Mouse (Mus musculus): ENCODE results near the gene Prr5l. TPM values are rescaled to one million over a fixed set of nuclear protein-coding genes. Genes with fewer than 3 reads are reported as not detected.

The Prr5l gene
- polyA plus RNA-seq, 1 experiment from 2014 or later = 8.7 TPM

DNA sequence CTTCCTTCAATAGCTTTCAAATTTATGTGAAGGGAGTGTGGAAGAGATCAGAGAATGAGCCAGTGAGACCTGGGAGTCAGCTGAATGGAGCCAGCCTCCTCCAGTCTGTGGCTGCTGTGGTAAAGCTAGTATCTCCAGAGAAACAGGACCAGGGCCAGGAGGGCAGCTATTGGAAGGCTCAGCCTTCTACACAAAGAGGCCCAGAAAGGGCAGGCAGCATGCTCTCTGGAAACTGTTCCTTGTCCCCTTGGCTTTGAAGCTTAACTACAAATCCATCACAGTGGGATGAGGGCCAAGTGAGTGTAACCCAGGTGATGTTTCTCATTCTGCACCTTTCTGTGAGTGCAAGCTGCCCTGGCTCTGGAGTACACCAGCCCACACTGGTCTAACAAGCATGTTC lies 155.0 kb downstream of the Prr5l start:
- Histone ChIP-seq H3K4me1 (peaks cover 13% of the 10 kb centered on the region), H3K4me3 (no peak overlapping the region), H3K4me2 (no peak overlapping the region), H3K36me3 (ENCODE audit: poor library complexity, severe bottlenecking) (no peaks in the 10 kb centered on the region; the same call in 1 of the 2 replicates), H3K9me3 (replicated peaks) (no peaks in the 10 kb centered on the region), H3K27me3 (no peaks in the 10 kb centered on the region), H3K9ac (no peak overlapping the region), H3K27ac (no peak overlapping the region)
- ATAC-seq = no peak

DNA sequence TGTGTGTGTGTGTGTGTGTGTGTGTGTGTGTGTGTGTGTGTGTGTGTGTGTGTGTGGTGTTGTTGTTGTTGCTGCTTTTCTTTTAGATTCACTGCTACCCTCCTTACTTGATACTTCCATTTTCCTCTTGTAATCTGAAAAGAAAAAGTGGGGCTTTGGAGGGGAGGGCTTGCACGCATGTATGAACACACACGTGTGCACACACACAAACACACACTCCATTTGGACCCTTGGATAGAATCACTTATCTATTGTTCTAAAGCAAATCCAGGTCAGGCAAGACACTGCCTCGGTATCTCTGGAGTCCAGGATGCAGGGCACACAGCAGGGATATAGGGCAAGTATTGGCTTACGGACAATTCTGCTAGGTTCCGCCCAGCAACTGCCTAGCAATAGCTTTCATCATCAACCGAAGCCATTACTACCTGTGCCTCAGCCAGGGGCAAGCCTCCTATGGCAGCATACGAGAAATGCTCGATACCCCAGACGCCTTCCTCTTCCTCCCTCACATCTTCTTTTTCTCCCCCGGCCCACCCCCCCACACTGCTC lies 159.4 kb downstream of the Prr5l start:
- Histone ChIP-seq H3K27ac (peak overlapping the region; percentile 77), H3K27me3 (no peaks in the 10 kb centered on the region)
- peak; percentile 31; the same call in 1 of the 2 replicates for ATAC-seq

GRCm38 (mm10) chr2:101722370-101723332 lies 160.2 kb downstream of the Prr5l start:
- Histone ChIP-seq H3K27ac (peak overlapping the region; percentile 77), H3K4me3 (no peak overlapping the region), H3K27me3 (no peaks in the 10 kb centered on the region), H3K36me3 (ENCODE audit: poor library complexity, severe bottlenecking) (0 out of 2 replicates have a peak, but pooled peaks cover 4% of the 10 kb centered on the region), H3K4me1 (peaks cover 21% of the 10 kb centered on the region), H3K9me3 (replicated peaks) (no peaks in the 10 kb centered on the region), H3K4me2 (no peak overlapping the region), H3K9ac (no peak overlapping the region)
- peak; percentile 74 for ATAC-seq
- 18% methylated on average over 8 of the region's 8 CpGs for WGBS

More for the DNA sequence above, 159.4 kb downstream of the Prr5l start:
- peaks cover 4% of the 10 kb centered on the region; the same call in 1 of the 2 replicates for H3K36me3 ChIP-seq (ENCODE audit: poor library complexity, severe bottlenecking)
- H3K4me2 ChIP-seq = no peak overlapping the region
- peaks cover 21% of the 10 kb centered on the region for H3K4me1 ChIP-seq
- no peak overlapping the region for H3K4me3 ChIP-seq
- H3K9me3 ChIP-seq (replicated peaks) = no peaks in the 10 kb centered on the region
- WGBS = 44% methylated on average over 10 of the region's 10 CpGs
- no peak overlapping the region for H3K9ac ChIP-seq

DNA sequence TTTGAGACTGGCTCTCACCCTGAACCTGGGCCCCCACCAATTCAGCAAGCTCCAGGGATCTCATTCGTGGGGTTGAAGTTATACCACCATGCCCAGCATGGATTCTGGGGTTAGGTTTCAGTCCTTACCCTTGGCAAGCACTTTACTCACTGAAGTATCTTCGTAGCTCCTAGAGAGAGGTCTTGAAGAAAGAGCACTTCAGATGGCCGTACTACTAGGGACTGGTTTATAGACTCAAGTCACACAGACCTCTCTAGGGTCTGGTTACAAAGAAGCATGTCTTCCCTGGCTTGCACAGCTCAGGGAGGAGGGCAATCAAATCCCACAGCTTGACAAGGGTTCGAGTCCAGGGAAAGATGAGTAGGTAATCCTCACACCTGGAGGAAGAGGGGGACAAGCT lies 161.0 kb downstream of the Prr5l start:
- Histone ChIP-seq H3K4me1 (peaks cover 21% of the 10 kb centered on the region), H3K4me2 (no peak overlapping the region), H3K27ac (no peak overlapping the region), H3K27me3 (no peaks in the 10 kb centered on the region), H3K36me3 (ENCODE audit: poor library complexity, severe bottlenecking) (0 out of 2 replicates have a peak, but pooled peaks cover 4% of the 10 kb centered on the region), H3K9me3 (replicated peaks) (no peaks in the 10 kb centered on the region), H3K9ac (no peak overlapping the region), H3K4me3 (no peak overlapping the region)
- ATAC-seq = no peak
- 91% methylated on average over 4 of the region's 4 CpGs for WGBS

DNA sequence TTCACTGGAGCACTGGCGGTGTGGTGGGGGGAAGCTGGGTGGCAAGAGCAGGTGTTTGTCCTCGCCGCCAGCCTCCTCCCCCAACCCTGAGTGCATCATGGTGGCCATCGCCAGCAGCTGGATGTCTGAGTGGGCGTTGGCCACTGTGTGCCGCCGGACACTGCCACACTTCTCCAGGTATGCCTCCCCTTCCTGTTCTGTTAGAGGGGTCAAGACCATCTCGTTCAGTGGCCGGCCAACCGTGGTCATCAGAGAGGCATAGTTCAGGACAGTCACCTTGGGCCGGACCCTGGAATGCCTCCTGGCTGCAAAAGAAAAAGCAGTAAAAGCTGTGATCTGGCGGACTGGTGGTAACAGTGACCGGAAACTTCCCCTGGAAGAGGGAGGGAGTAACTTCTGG lies 165.7 kb downstream of the Prr5l start:
- WGBS = 96% methylated on average over 13 of the region's 13 CpGs

DNA sequence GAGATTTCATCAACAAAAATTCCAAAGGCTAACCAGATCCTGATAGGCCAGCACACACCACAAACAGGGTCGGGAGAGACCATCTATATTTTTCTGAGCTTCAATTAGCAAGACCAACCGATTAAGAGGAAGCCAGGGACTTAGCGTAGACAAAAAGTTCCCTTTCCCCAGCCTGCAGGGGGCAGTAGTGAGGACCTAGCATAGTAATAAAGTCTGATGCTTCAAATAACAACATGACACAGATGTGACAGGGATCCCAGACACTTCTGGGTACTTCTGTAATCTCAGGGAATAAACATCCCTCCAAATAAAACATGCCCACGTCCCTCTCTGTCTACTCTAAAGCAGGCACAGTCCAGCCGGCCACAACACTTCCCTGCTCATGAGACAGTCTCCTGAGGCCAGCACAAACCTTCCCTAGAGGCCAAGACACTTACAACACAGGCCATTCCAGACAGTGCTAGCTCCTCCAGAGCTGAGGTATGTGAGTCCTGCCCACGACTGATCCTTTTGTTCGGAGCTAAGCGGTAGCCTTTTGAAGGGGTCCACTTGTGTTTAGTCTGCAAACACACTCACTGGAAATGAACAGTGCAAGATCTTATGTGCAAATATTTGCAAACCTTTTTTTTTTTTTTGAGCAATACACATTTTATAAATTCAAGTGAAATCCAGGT lies 167.0 kb downstream of the Prr5l start:
- Histone ChIP-seq H3K9me3 (replicated peaks) (no peaks in the 10 kb centered on the region), H3K27me3 (no peaks in the 10 kb centered on the region), H3K4me3 (no peak overlapping the region), H3K4me1 (no peaks in the 10 kb centered on the region), H3K4me2 (no peak overlapping the region), H3K36me3 (ENCODE audit: poor library complexity, severe bottlenecking) (0 out of 2 replicates have a peak, but pooled peaks cover 4% of the 10 kb centered on the region), H3K9ac (no peak overlapping the region), H3K27ac (no peak overlapping the region)
- 76% methylated on average over 8 of the region's 8 CpGs for WGBS
- ATAC-seq = no peak

More for the DNA sequence above, 165.7 kb downstream of the Prr5l start:
- Histone ChIP-seq H3K27me3 (no peaks in the 10 kb centered on the region), H3K4me2 (no peak overlapping the region), H3K9ac (no peak overlapping the region), H3K27ac (no peak overlapping the region), H3K4me1 (peaks cover 2% of the 10 kb centered on the region), H3K4me3 (no peak overlapping the region), H3K9me3 (replicated peaks) (no peaks in the 10 kb centered on the region), H3K36me3 (ENCODE audit: poor library complexity, severe bottlenecking) (0 out of 2 replicates have a peak, but pooled peaks cover 8% of the 10 kb centered on the region)
- ATAC-seq = no peak

DNA sequence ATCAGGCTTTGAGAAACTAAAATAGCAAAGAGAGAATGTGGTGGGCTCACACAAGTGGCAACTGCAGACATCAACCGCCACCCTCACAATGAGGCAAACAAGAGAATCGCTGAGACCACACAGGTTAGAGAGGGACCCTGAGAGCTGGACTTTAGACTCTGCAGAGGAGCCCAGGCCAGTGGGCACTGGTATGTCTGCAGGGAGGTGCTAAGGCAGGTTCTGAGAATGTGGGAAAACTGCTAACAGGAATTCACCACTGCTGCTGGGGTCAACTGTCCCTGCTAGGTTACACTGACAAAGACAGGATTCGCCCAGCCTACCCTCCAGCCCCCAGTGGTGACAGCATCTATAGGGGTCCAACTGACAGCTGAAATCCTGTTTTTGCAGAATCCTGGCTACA lies 171.2 kb downstream of the Prr5l start:
- ATAC-seq = no peak
- Histone ChIP-seq H3K9ac (no peak overlapping the region), H3K4me3 (no peak overlapping the region), H3K4me1 (peaks cover 5% of the 10 kb centered on the region; the same call in 1 of the 2 replicates), H3K9me3 (replicated peaks) (no peaks in the 10 kb centered on the region), H3K27me3 (no peaks in the 10 kb centered on the region), H3K36me3 (ENCODE audit: poor library complexity, severe bottlenecking) (0 out of 2 replicates have a peak, but pooled peaks cover 3% of the 10 kb centered on the region), H3K4me2 (no peak overlapping the region), H3K27ac (no peak overlapping the region)
- 91% methylated on average over 3 of the region's 3 CpGs for WGBS

DNA sequence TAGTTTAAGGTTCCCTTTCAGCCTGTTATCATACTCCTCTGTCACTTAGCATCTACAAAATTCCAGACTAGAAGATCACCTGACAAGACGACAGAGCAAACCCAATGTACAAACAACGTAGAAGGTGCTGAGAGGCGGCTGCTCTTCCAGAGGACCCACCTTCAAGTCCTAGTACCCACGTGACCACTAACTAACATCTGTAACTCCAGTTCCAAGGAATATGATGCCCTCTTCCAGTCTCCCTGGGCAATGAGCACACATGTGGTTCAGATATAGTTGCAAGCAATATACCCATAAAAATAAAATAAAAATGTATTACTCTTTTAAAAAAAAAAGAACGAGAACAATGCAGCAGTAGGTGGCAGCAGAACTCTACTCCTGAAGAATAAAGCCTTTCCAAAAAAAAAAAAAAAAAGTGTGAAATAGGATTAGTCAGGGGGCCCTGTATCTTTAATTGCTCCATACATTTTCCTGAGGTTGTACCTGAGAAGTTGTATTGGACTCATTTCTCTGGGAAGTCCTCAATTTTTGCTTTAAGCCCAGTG lies 176.8 kb downstream of the Prr5l start:
- Histone ChIP-seq H3K4me3 (no peak overlapping the region), H3K4me1 (peaks cover 5% of the 10 kb centered on the region; the same call in 1 of the 2 replicates), H3K36me3 (ENCODE audit: poor library complexity, severe bottlenecking) (peaks cover 2% of the 10 kb centered on the region; the same call in 1 of the 2 replicates), H3K27ac (no peak overlapping the region), H3K4me2 (no peak overlapping the region), H3K9me3 (replicated peaks) (no peaks in the 10 kb centered on the region), H3K27me3 (no peaks in the 10 kb centered on the region), H3K9ac (no peak overlapping the region)
- no peak for ATAC-seq
- 48% methylated on average over 5 of the region's 5 CpGs for WGBS

GRCm38 (mm10) chr2:101699284-101699683 lies 183.5 kb downstream of the Prr5l start:
- 89% methylated on average over 4 of the region's 4 CpGs for WGBS
- peaks cover 59% of the 10 kb centered on the region for H3K36me3 ChIP-seq (ENCODE audit: poor library complexity, severe bottlenecking)
- H3K4me1 ChIP-seq = no peaks in the 10 kb centered on the region
- H3K9ac ChIP-seq = no peak overlapping the region
- no peak overlapping the region for H3K27ac ChIP-seq
- H3K9me3 ChIP-seq (replicated peaks) = no peaks in the 10 kb centered on the region
- H3K4me3 ChIP-seq = no peak overlapping the region
- no peak for ATAC-seq
- H3K27me3 ChIP-seq = no peaks in the 10 kb centered on the region
- no peak overlapping the region for H3K4me2 ChIP-seq

DNA sequence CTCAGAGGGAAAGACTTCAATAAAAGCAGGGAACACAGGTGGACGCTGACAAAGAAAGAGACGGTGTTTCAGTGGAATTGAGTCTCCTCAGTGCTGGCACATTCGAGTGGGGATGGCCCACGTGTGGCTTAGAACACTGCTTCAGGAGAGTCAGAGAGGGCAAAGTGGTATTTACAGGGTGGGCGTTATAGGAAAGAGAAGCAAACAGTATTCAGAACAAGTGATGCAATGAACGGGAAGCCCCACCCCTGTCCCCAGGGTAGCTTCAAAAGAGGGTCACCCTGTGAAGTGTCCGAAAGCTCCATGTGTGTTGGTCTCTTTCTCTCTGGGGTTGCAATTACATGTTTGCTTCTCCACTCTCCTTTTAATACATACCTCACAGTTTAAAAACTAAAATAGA lies 187.2 kb downstream of the Prr5l start:
- Histone ChIP-seq H3K27me3 (no peaks in the 10 kb centered on the region), H3K36me3 (ENCODE audit: poor library complexity, severe bottlenecking) (peaks cover 74% of the 10 kb centered on the region), H3K4me3 (no peak overlapping the region), H3K4me2 (no peak overlapping the region), H3K4me1 (no peaks in the 10 kb centered on the region), H3K9me3 (replicated peaks) (no peaks in the 10 kb centered on the region), H3K9ac (no peak overlapping the region), H3K27ac (no peak overlapping the region)
- ATAC-seq = no peak
- WGBS = 92% methylated on average over 7 of the region's 7 CpGs

- H3K9ac ChIP-seq = no peak overlapping the region
- H3K27ac ChIP-seq = no peak overlapping the region
- H3K9me3 ChIP-seq (replicated peaks) = no peaks in the 10 kb centered on the region
- 63% methylated on average over 5 of the region's 5 CpGs for WGBS
- no peak overlapping the region for H3K4me3 ChIP-seq
- ATAC-seq = 0 out of 2 replicates have a peak, but pooled peaks have one; percentile 46
- H3K4me2 ChIP-seq = no peak overlapping the region
- peaks cover 75% of the 10 kb centered on the region for H3K36me3 ChIP-seq (ENCODE audit: poor library complexity, severe bottlenecking)
- H3K4me1 ChIP-seq = no peaks in the 10 kb centered on the region
- no peaks in the 10 kb centered on the region for H3K27me3 ChIP-seq
These were observed 189.1 kb downstream of the Prr5l start for GRCm38 (mm10) chr2:101693577-101694215.

All from forebrain, embryonic 13.5 days (tissue).